Mouse (Mus musculus): ENCODE measurements around the gene 1700040F15Rik. TPM values are rescaled to one million over a fixed set of nuclear protein-coding genes. Genes with fewer than 3 reads are reported as not detected.
"Not testable (repeated sequence)": the region's sequence is repeated elsewhere in the genome, so short reads cannot be mapped to it uniquely, and the experiment has no call there.

The 1700040F15Rik gene
- not detected in 2 replicates for polyA plus RNA-seq (2016; fragmentation: Nextera tagmentation; extraction: Ambion mirVana)

DNA sequence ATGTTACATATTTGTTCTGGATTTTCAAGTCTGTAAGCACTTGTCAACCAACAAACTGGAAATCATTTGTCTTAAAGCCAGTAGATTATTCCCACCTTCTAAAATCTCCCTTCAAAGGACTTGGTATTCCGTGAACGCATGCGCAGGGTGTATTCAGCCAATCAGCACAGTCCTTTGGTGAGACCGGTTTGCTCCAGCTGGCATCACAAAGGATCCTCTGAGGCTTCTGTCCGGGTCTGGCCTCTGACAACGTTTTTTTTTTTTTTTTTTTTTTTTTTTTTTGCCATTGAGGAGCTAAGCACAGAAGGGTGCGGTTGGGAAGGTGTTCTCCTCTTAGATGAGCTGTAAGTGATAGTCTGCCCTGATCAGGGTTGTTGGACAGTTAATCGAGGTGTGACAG, at the start of gene 1700040F15Rik:
TSS of gene 1700040F15Rik (plus strand) at position 301 of the 400 bp plus-strand sequence.
- not testable (repeated sequence) for H3K4me3 ChIP-seq

More for the DNA sequence above, at the start of gene 1700040F15Rik:
- not testable (repeated sequence) for H3K36me3 ChIP-seq; H3K9me3 ChIP-seq; H3K27me3 ChIP-seq (ENCODE audit: insufficient read depth, poor library complexity, severe bottlenecking); H3K27ac ChIP-seq; H3K4me1 ChIP-seq (replicated peaks); DNase-seq (ENCODE audit: low spot score)
- WGBS: no CpG with 5 or more reads among the region's 8 CpGs
